Mouse (Mus musculus): ENCODE measurements at regions not wholly inside any gene's neighbourhood (a gene's known extent, or its start where the extent isn't known, plus 50 kb on each side); places are given as distances from the start of the nearest gene placed in this dataset.

GRCm38 (mm10) chr12:9091951-9092350 is 62.2 kb downstream of the Ttc32 start:
- DNase-seq (ENCODE audit: low spot score), result no peak

GRCm38 (mm10) chr12:9095061-9095460 is 65.3 kb downstream of the Ttc32 start:
- no peak for DNase-seq (ENCODE audit: low spot score)

- DNase-seq (ENCODE audit: low spot score), result no peak
Observed at GRCm38 (mm10) chr12:9106416-9106815, 76.6 kb downstream of the Ttc32 start.

- DNase-seq (ENCODE audit: low spot score), result no peak
Observed at GRCm38 (mm10) chr12:9109806-9110205, 80.0 kb downstream of the Ttc32 start.

- no peak for DNase-seq (ENCODE audit: low spot score)
Observed at GRCm38 (mm10) chr12:9112161-9112674, 82.4 kb downstream of the Ttc32 start.

GRCm38 (mm10) chr12:9113652-9114051 is 83.9 kb downstream of the Ttc32 start:
- no peak for DNase-seq (ENCODE audit: low spot score)

- DNase-seq (ENCODE audit: low spot score), result no peak
Observed at GRCm38 (mm10) chr12:9114061-9114460, 84.3 kb downstream of the Ttc32 start.

- no peak for DNase-seq (ENCODE audit: low spot score)
Observed at GRCm38 (mm10) chr12:9118576-9118975, 88.8 kb downstream of the Ttc32 start.

GRCm38 (mm10) chr12:9127931-9128550 is 98.2 kb downstream of the Ttc32 start:
- no peak for DNase-seq (ENCODE audit: low spot score)

GRCm38 (mm10) chr12:9128581-9129275 is 98.9 kb downstream of the Ttc32 start:
- DNase-seq (ENCODE audit: low spot score), result no peak

GRCm38 (mm10) chr12:9132621-9133020 is 102.8 kb downstream of the Ttc32 start:
- DNase-seq (ENCODE audit: low spot score), result no peak

GRCm38 (mm10) chr12:9133890-9134870 is 104.4 kb downstream of the Ttc32 start:
- no peak for DNase-seq (ENCODE audit: low spot score)

- no peak for DNase-seq (ENCODE audit: low spot score)
Observed at GRCm38 (mm10) chr12:9151001-9151400, 121.2 kb downstream of the Ttc32 start.

GRCm38 (mm10) chr12:9151426-9151825 is 121.6 kb downstream of the Ttc32 start:
- no peak for DNase-seq (ENCODE audit: low spot score)

- no peak for DNase-seq (ENCODE audit: low spot score)
Observed at GRCm38 (mm10) chr12:9154491-9154890, 124.7 kb downstream of the Ttc32 start.

- no peak for DNase-seq (ENCODE audit: low spot score)
Observed at GRCm38 (mm10) chr12:9156794-9157193, 127.0 kb downstream of the Ttc32 start.

GRCm38 (mm10) chr12:9158751-9159150 is 129.0 kb downstream of the Ttc32 start:
- no peak for DNase-seq (ENCODE audit: low spot score)

- DNase-seq (ENCODE audit: low spot score), result no peak
Observed at GRCm38 (mm10) chr12:9165367-9165940, 135.7 kb downstream of the Ttc32 start.

GRCm38 (mm10) chr12:9166218-9166908 is 136.6 kb downstream of the Ttc32 start:
- peak; percentile 86 for DNase-seq (ENCODE audit: low spot score)

- no peak for DNase-seq (ENCODE audit: low spot score)
Observed at GRCm38 (mm10) chr12:9169008-9169407, 139.2 kb downstream of the Ttc32 start.

GRCm38 (mm10) chr12:9173680-9174079 is 143.9 kb downstream of the Ttc32 start:
- DNase-seq (ENCODE audit: low spot score), result no peak
